Mouse (Mus musculus) limb, embryonic 14.5 days (tissue): ENCODE data around the gene Atp6v1b1. TPM values are rescaled to one million over a fixed set of nuclear protein-coding genes. Genes with fewer than 3 reads are reported as not detected.

Source experiments
- ATAC-seq: fragments of 200-750 bp; cut with Nextera tagmentation; 2 replicates; pipeline ENCODE4 v1.8.0; 2017; ENCODE audit warnings: low read depth, moderate number of reproducible peaks, moderate TSS enrichment; ENCODE audit not compliant: low FRiP score
- DNase-seq: peaks from one replicate; pipeline ENCODE4 v3.0.0-alpha.2; 2015; ENCODE audit warnings: low spot score
- H3K27ac ChIP-seq: fragments of 300-500 bp; sonication (generic); replicated peaks from 2 replicates; pipeline ENCODE4 v1.5.1; 2014; ENCODE audit warnings: low read depth, mild to moderate bottlenecking, low read length, moderate library complexity, mixed read lengths
- H3K27me3 ChIP-seq: fragments of 300-500 bp; sonication (generic); 2 replicates; pipeline ENCODE4 v1.6.1; 2014; ENCODE audit warnings: low read length, mixed read lengths; ENCODE audit not compliant: control insufficient read depth, insufficient read depth
- H3K36me3 ChIP-seq: fragments of 300-500 bp; sonication (generic); 2 replicates; pipeline ENCODE4 v1.6.1; 2014; ENCODE audit warnings: mild to moderate bottlenecking, low read length, moderate library complexity, mixed read lengths; ENCODE audit not compliant: control insufficient read depth, insufficient read depth
- H3K4me1 ChIP-seq: fragments of 300-500 bp; sonication (generic); 2 replicates; pipeline ENCODE4 v1.6.1; 2014; ENCODE audit warnings: antibody characterized with exemption, low read length, mixed read lengths; ENCODE audit not compliant: control insufficient read depth, insufficient read depth
- H3K4me2 ChIP-seq: fragments of 300-500 bp; sonication (generic); replicated peaks from 2 replicates; pipeline ENCODE4 v1.6.1; 2014; ENCODE audit warnings: low read depth, mild to moderate bottlenecking, low read length, moderate library complexity; ENCODE audit not compliant: severe bottlenecking
- H3K4me3 ChIP-seq: fragments of 300-500 bp; sonication (generic); replicated peaks from 2 replicates; pipeline ENCODE4 v1.5.1; 2014; ENCODE audit warnings: low read length
- H3K9ac ChIP-seq: fragments of 300-500 bp; sonication (generic); 2 replicates; pipeline ENCODE4 v1.6.1; 2014; ENCODE audit warnings: mild to moderate bottlenecking, low read depth, low read length, moderate library complexity; ENCODE audit not compliant: severe bottlenecking
- H3K9me3 ChIP-seq: fragments of 300-500 bp; sonication (generic); 2 replicates; pipeline ENCODE4 v1.6.1; 2016; ENCODE audit warnings: low read length; ENCODE audit not compliant: control insufficient read depth
- POLR2A ChIP-seq: fragments of 200-500 bp; IDR thresholded peaks from 2 replicates; pipeline ENCODE4 v1.8.0; 2012; ENCODE audit warnings: inconsistent platforms, mild to moderate bottlenecking, moderate library complexity, borderline replicate concordance; ENCODE audit not compliant: insufficient read depth, insufficient read length; ENCODE audit errors: extremely low read depth
- WGBS: fragments of 180-500 bp; shearing (Covaris S2); extraction: QIAGEN DNeasy Blood & Tissue Kit; methylation state at CpG from one replicate; pipeline ENCODE4 v1.1.7; 2014; 5-methylcytosine and 5-hydroxymethylcytosine counted together
- polyA plus RNA-seq, 2 experiments: library from polyadenylated mRNA; depleted of rRNA in 1 of 2; stranded (reverse) in 1 of 2; unstranded in 1 of 2; fragments of >200 nt; fragmentation: Nextera tagmentation in 1 of 2; extraction: Ambion mirVana in 1 of 2; gene quantifications; 2 replicates each; pipeline versions ENCODE4 v1.2.1 to v1.2.3; 2012 to 2014

Gene Atp6v1b1
- polyA plus RNA-seq, 2 experiments, result 0.05 TPM; not detected in 1

GRCm38 (mm10) chr6:83750171-83750684, 7.4 kb downstream of the Atp6v1b1 start:
- no peak overlapping the region for H3K4me3 ChIP-seq
- 12% methylated on average over 11 of the region's 11 CpGs for WGBS
- H3K9me3 ChIP-seq, result no peaks in the 10 kb centered on the region
- H3K4me1 ChIP-seq, result no peaks in the 10 kb centered on the region
- H3K4me2 ChIP-seq, result no peak overlapping the region
- H3K36me3 ChIP-seq, result no peaks in the 10 kb centered on the region
- H3K27ac ChIP-seq, result no peak overlapping the region
- H3K9ac ChIP-seq, result peak overlapping the region; percentile 12; the same call in 1 of the 2 replicates
- DNase-seq, result peak; percentile 53
- no peak for TF ChIP-seq POLR2A
- no peaks in the 10 kb centered on the region for H3K27me3 ChIP-seq
- ATAC-seq, result 0 out of 2 replicates have a peak, but pooled peaks have one; percentile 30

GRCm38 (mm10) chr6:83756051-83756450, 13.3 kb downstream of the Atp6v1b1 start:
- Histone ChIP-seq H3K4me1 (no peaks in the 10 kb centered on the region), H3K9ac (no peak overlapping the region), H3K9me3 (no peaks in the 10 kb centered on the region), H3K27me3 (peaks cover 37% of the 10 kb centered on the region), H3K27ac (no peak overlapping the region), H3K36me3 (no peaks in the 10 kb centered on the region), H3K4me3 (no peak overlapping the region), H3K4me2 (no peak overlapping the region)
- DNase-seq, result no peak
- no peak for ATAC-seq
- 73% methylated on average over 9 of the region's 9 CpGs for WGBS
- TF ChIP-seq POLR2A, result no peak

GRCm38 (mm10) chr6:83762344-83762743, 19.6 kb downstream of the Atp6v1b1 start, which contains the start of gene Ankrd53:
TSS of gene Ankrd53 (plus strand) at chr6:83762644.
- Histone ChIP-seq H3K9me3 (no peaks in the 10 kb centered on the region), H3K36me3 (no peaks in the 10 kb centered on the region; the same call in 1 of the 2 replicates), H3K27ac (no peak within 1 kb of the TSS), H3K4me3 (peak within 1 kb of the TSS; percentile 35), H3K9ac (peak within 1 kb of the TSS; percentile 43; the same call in 1 of the 2 replicates), H3K4me1 (peaks cover 5% of the 10 kb centered on the region; the same call in 1 of the 2 replicates), H3K4me2 (peak within 1 kb of the TSS; percentile 55), H3K27me3 (peaks cover 45% of the 10 kb centered on the region)
- ATAC-seq (no peak), DNase-seq (no peak)
- TF ChIP-seq POLR2A, result no peak
- WGBS, result 17% methylated on average over 6 of the region's 6 CpGs

- Histone ChIP-seq H3K9me3 (no peaks in the 10 kb centered on the region), H3K27ac (no peak overlapping the region), H3K4me1 (peaks cover 5% of the 10 kb centered on the region; the same call in 1 of the 2 replicates), H3K4me3 (peak overlapping the region; percentile 35), H3K9ac (peak overlapping the region; percentile 43; the same call in 1 of the 2 replicates), H3K27me3 (peaks cover 38% of the 10 kb centered on the region), H3K4me2 (peak overlapping the region; percentile 55), H3K36me3 (peaks cover 2% of the 10 kb centered on the region; the same call in 1 of the 2 replicates)
- DNase-seq (peak; percentile 20), ATAC-seq (peak; percentile 73)
- WGBS, result 1% methylated on average over 35 of the region's 35 CpGs
- TF ChIP-seq POLR2A, result no peak
These were observed 20.2 kb downstream of the Atp6v1b1 start for GRCm38 (mm10) chr6:83762880-83763431.

- Histone ChIP-seq H3K4me1 (peaks cover 5% of the 10 kb centered on the region; the same call in 1 of the 2 replicates), H3K9me3 (no peaks in the 10 kb centered on the region), H3K4me2 (no peak overlapping the region), H3K9ac (no peak overlapping the region), H3K36me3 (peaks cover 38% of the 10 kb centered on the region), H3K27me3 (peaks cover 8% of the 10 kb centered on the region), H3K27ac (no peak overlapping the region), H3K4me3 (no peak overlapping the region)
- TF ChIP-seq POLR2A, result no peak
- no peak for DNase-seq
- no peak for ATAC-seq
- 80% methylated on average over 3 of the region's 3 CpGs for WGBS
These were observed 24.2 kb downstream of the Atp6v1b1 start for GRCm38 (mm10) chr6:83766982-83767381.
